14 mouse cellular contexts compared by ENCODE assay signal in genomic region chr14:7954071-7954471, GRCm38 (mm10). TPM values are rescaled to one million over a fixed set of nuclear protein-coding genes. Genes with fewer than 3 reads are reported as not detected.
DNase-seq lines count a peak whose midpoint lies in the region; ATAC-seq and TF ChIP-seq lines count a peak whose summit lies in the region.
"Had no signal": no experiment of that assay in that cellular context is flagged by ENCODE, and none has a peak within 500 bp of the region (broad histone marks: within the 10 kb centered on the region; RNA-seq: fewer than 3 reads in every experiment).

No protein-coding gene starts in this region.

- no peak for ATAC-seq in embryonic facial prominence, embryonic 13.5 days (ENCODE audit: insufficient number of reproducible peaks, insufficient read depth, low FRiP score, low TSS enrichment, low read depth)
- no peak for ATAC-seq in midbrain, postnatal 0 days (ENCODE audit: low FRiP score)
- ATAC-seq in stomach, embryonic 16.5 days (ENCODE audit: insufficient read depth, low FRiP score), result peak; percentile 79

- H3K27me3 ChIP-seq in embryonic facial prominence, embryonic 13.5 days, result no peaks in the 10 kb centered on the region
- no peaks in the 10 kb centered on the region for H3K27me3 ChIP-seq in embryonic facial prominence, embryonic 10.5 days (replicated peaks; ENCODE audit: low read depth, poor library complexity, severe bottlenecking)
- no peaks in the 10 kb centered on the region for H3K27me3 ChIP-seq in midbrain, embryonic 10.5 days (ENCODE audit: low read depth, poor library complexity, severe bottlenecking)
- H3K27me3 ChIP-seq in midbrain, postnatal 0 days (ENCODE audit: insufficient read depth, low read length), result no peaks in the 10 kb centered on the region
- H3K27me3 ChIP-seq in stomach, embryonic 16.5 days (ENCODE audit: control insufficient read depth, insufficient read depth, low read length), result no peaks in the 10 kb centered on the region

- H3K9ac ChIP-seq in embryonic facial prominence, embryonic 13.5 days, result no peak overlapping the region
- H3K9ac ChIP-seq in midbrain, postnatal 0 days (replicated peaks; ENCODE audit: low read length, poor library complexity, severe bottlenecking), result no peak overlapping the region
- H3K9ac ChIP-seq in stomach, embryonic 16.5 days (ENCODE audit: low read length), result 0 out of 2 replicates have a peak overlapping the region, but pooled peaks have one; percentile 25

- 51% methylated on average over 6 of the region's 6 CpGs for WGBS in embryonic facial prominence, embryonic 13.5 days
- WGBS in embryonic facial prominence, embryonic 10.5 days, result 50% methylated on average over 6 of the region's 6 CpGs
- 47% methylated on average over 6 of the region's 6 CpGs for WGBS in midbrain, embryonic 10.5 days
- WGBS in midbrain, postnatal 0 days, result 40% methylated on average over 6 of the region's 6 CpGs
- 29% methylated on average over 6 of the region's 6 CpGs for WGBS in stomach, embryonic 16.5 days

- peak overlapping the region; percentile 39; the same call in 1 of the 2 replicates for H3K27ac ChIP-seq in embryonic facial prominence, embryonic 13.5 days
- no peak overlapping the region for H3K27ac ChIP-seq in embryonic facial prominence, embryonic 10.5 days (replicated peaks)
- H3K27ac ChIP-seq in midbrain, embryonic 10.5 days (replicated peaks), result peak overlapping the region; percentile 46; the same call in 1 of the 2 replicates
- no peak overlapping the region for H3K27ac ChIP-seq in midbrain, postnatal 0 days (ENCODE audit: low read depth, low read length)
- H3K27ac ChIP-seq in stomach, embryonic 16.5 days (ENCODE audit: low read length), result peak overlapping the region; percentile 92

- no peak overlapping the region for H3K4me3 ChIP-seq in embryonic facial prominence, embryonic 13.5 days
- no peak overlapping the region for H3K4me3 ChIP-seq in embryonic facial prominence, embryonic 10.5 days
- no peak overlapping the region for H3K4me3 ChIP-seq in midbrain, embryonic 10.5 days
- H3K4me3 ChIP-seq in midbrain, postnatal 0 days (ENCODE audit: low read depth, low read length), result no peak overlapping the region
- no peak overlapping the region for H3K4me3 ChIP-seq in stomach, embryonic 16.5 days (replicated peaks; ENCODE audit: low read length)

- H3K4me1 ChIP-seq in embryonic facial prominence, embryonic 13.5 days, result 0 out of 2 replicates have a peak, but pooled peaks cover 11% of the 10 kb centered on the region
- peaks cover 28% of the 10 kb centered on the region for H3K4me1 ChIP-seq in embryonic facial prominence, embryonic 10.5 days
- H3K4me1 ChIP-seq in midbrain, embryonic 10.5 days, result peaks cover 27% of the 10 kb centered on the region
- H3K4me1 ChIP-seq in midbrain, postnatal 0 days (ENCODE audit: insufficient read depth, low read length), result no peaks in the 10 kb centered on the region
- peaks cover 19% of the 10 kb centered on the region for H3K4me1 ChIP-seq in stomach, embryonic 16.5 days (ENCODE audit: control insufficient read depth, insufficient read depth, low read length)

- TF ChIP-seq CTCF in midbrain, postnatal 0 days (IDR thresholded peaks at IDR 0.05), result no peak

- no peak overlapping the region for H3K4me2 ChIP-seq in embryonic facial prominence, embryonic 13.5 days
- H3K4me2 ChIP-seq in midbrain, postnatal 0 days (ENCODE audit: low read depth, low read length, poor library complexity, severe bottlenecking), result no peak overlapping the region
- no peak overlapping the region for H3K4me2 ChIP-seq in stomach, embryonic 16.5 days (ENCODE audit: low read depth, low read length)

- H3K36me3 ChIP-seq in embryonic facial prominence, embryonic 13.5 days, result peaks cover 31% of the 10 kb centered on the region
- peaks cover 30% of the 10 kb centered on the region for H3K36me3 ChIP-seq in embryonic facial prominence, embryonic 10.5 days (replicated peaks)
- peaks cover 28% of the 10 kb centered on the region for H3K36me3 ChIP-seq in midbrain, embryonic 10.5 days
- peaks cover 21% of the 10 kb centered on the region for H3K36me3 ChIP-seq in midbrain, postnatal 0 days (ENCODE audit: insufficient read depth, low read length)
- H3K36me3 ChIP-seq in stomach, embryonic 16.5 days (ENCODE audit: control insufficient read depth, insufficient read depth, low read length), result no peaks in the 10 kb centered on the region

- DNase-seq in embryonic facial prominence, embryonic 10.5 days (ENCODE audit: low spot score), result no peak
- DNase-seq in midbrain, embryonic 10.5 days (ENCODE audit: low spot score), result no peak
- DNase-seq in midbrain, postnatal 0 days (ENCODE audit: low spot score), result no peak
- DNase-seq in heart, postnatal 4 days, result peak; percentile 25
- no peak for DNase-seq in ovary, postnatal 14 days (ENCODE audit: low spot score)
- no peak for DNase-seq in cerebellum, adult 11-12 months
- DNase-seq: B cell, adult 2 months; cerebellum, postnatal 10 days; gastrocnemius, postnatal 14 days; retina, postnatal 1 day had no signal

- H3K9me3 ChIP-seq in embryonic facial prominence, embryonic 13.5 days, result no peaks in the 10 kb centered on the region
- H3K9me3 ChIP-seq in embryonic facial prominence, embryonic 10.5 days, result no peaks in the 10 kb centered on the region
- H3K9me3 ChIP-seq in midbrain, embryonic 10.5 days (replicated peaks), result no peaks in the 10 kb centered on the region
- no peaks in the 10 kb centered on the region for H3K9me3 ChIP-seq in midbrain, postnatal 0 days (ENCODE audit: low read length)
- H3K9me3 ChIP-seq in stomach, embryonic 16.5 days (replicated peaks; ENCODE audit: control insufficient read depth, low read length), result no peaks in the 10 kb centered on the region

RNA-seq across cellular contexts. Expression of gene Gm45521, which starts 3.0 kb away (rescaled TPM):
- polyA plus RNA-seq in embryonic facial prominence, embryonic 13.5 days (2015; fragmentation: Nextera tagmentation; extraction: Ambion mirVana), result not detected in 2 replicates
- 0.48 TPM in 1 of 2 replicates, not detected in the other for polyA plus RNA-seq in embryonic facial prominence, embryonic 10.5 days (2016; fragmentation: Nextera tagmentation; extraction: Ambion mirVana)
- polyA plus RNA-seq in midbrain, embryonic 10.5 days (2016; fragmentation: Nextera tagmentation; extraction: Ambion mirVana), result 0.37 and 0.48 TPM in 2 replicates
- total RNA-seq in midbrain, postnatal 0 days (2014; rRNA removed), result not detected in 2 replicates
- polyA plus RNA-seq in midbrain, postnatal 0 days (2015; fragmentation: Nextera tagmentation; extraction: Ambion mirVana), result 0.41 and 0.53 TPM in 2 replicates
- total RNA-seq in heart, postnatal 4 days (2021), result not detected
- polyA plus RNA-seq in stomach, embryonic 16.5 days (2015; fragmentation: Nextera tagmentation; extraction: Ambion mirVana), result not detected in 2 replicates
- total RNA-seq: gastrocnemius, postnatal 14 days; layer of hippocampus, postnatal 14 days; megakaryocyte, adult 5-6 weeks had no signal

RNA-seq across cellular contexts. Expression of gene Dnase1l3, which starts 40.3 kb away (rescaled TPM):
- 0.10 and 0.15 TPM in 2 replicates for polyA plus RNA-seq in embryonic facial prominence, embryonic 13.5 days (2015; fragmentation: Nextera tagmentation; extraction: Ambion mirVana)
- polyA plus RNA-seq in embryonic facial prominence, embryonic 10.5 days (2016; fragmentation: Nextera tagmentation; extraction: Ambion mirVana), result 0.04 TPM in 1 of 2 replicates, not detected in the other
- 0.05 TPM in 1 of 2 replicates, not detected in the other for polyA plus RNA-seq in midbrain, embryonic 10.5 days (2016; fragmentation: Nextera tagmentation; extraction: Ambion mirVana)
- total RNA-seq in midbrain, postnatal 0 days (2014; rRNA removed), result not detected in 2 replicates
- polyA plus RNA-seq in midbrain, postnatal 0 days (2015; fragmentation: Nextera tagmentation; extraction: Ambion mirVana), result 0.07 and 0.09 TPM in 2 replicates
- not detected for total RNA-seq in heart, postnatal 4 days (2021)
- polyA plus RNA-seq in stomach, embryonic 16.5 days (2015; fragmentation: Nextera tagmentation; extraction: Ambion mirVana), result 2.3 and 3.0 TPM in 2 replicates
- total RNA-seq: layer of hippocampus, postnatal 14 days had no signal

RNA-seq across cellular contexts. Expression of gene Abhd6, which starts 48.6 kb away (rescaled TPM):
- polyA plus RNA-seq in embryonic facial prominence, embryonic 13.5 days (2015; fragmentation: Nextera tagmentation; extraction: Ambion mirVana), result 23.9 and 24.2 TPM in 2 replicates
- 16.9 and 17.6 TPM in 2 replicates for polyA plus RNA-seq in embryonic facial prominence, embryonic 10.5 days (2016; fragmentation: Nextera tagmentation; extraction: Ambion mirVana)
- polyA plus RNA-seq in midbrain, embryonic 10.5 days (2016; fragmentation: Nextera tagmentation; extraction: Ambion mirVana), result 14.7 and 16.6 TPM in 2 replicates
- total RNA-seq in midbrain, postnatal 0 days (2014; rRNA removed), result 14.7 and 17.6 TPM in 2 replicates
- polyA plus RNA-seq in midbrain, postnatal 0 days (2015; fragmentation: Nextera tagmentation; extraction: Ambion mirVana), result 34.7 and 35.7 TPM in 2 replicates
- total RNA-seq in heart, postnatal 4 days (2021), result 1 to 10 TPM; 5.1 to 5.8 TPM
- 28.3 and 34.6 TPM in 2 replicates for polyA plus RNA-seq in stomach, embryonic 16.5 days (2015; fragmentation: Nextera tagmentation; extraction: Ambion mirVana)

Comparison
In these comparisons a context has a peak if more than half of its experiments do, and no peak if none do; other contexts are left out.
1. H3K27ac ChIP-seq: peak in embryonic facial prominence, embryonic 13.5 days (single experiment), midbrain, embryonic 10.5 days (single experiment) and stomach, embryonic 16.5 days (single experiment); none in embryonic facial prominence, embryonic 10.5 days (single experiment) and midbrain, postnatal 0 days (single experiment).